Mouse (Mus musculus) stomach, embryonic 14.5 days (tissue): ENCODE measurements around the gene Sgms1. TPM values are rescaled to one million over a fixed set of nuclear protein-coding genes. Genes with fewer than 3 reads are reported as not detected.
"Not testable (repeated sequence)": the region's sequence is repeated elsewhere in the genome, so short reads cannot be mapped to it uniquely, and the experiment has no call there.

Experiments used
- ATAC-seq: fragments of 200-750 bp; cut with Nextera tagmentation; 2 replicates; pipeline ENCODE4 v1.8.0; 2017; ENCODE audit warnings: low read depth, moderate TSS enrichment; ENCODE audit not compliant: insufficient number of reproducible peaks, insufficient read depth, low FRiP score
- H3K27ac ChIP-seq: fragments of 300-500 bp; sonication (generic); 2 replicates; pipeline ENCODE4 v1.5.1; 2014; ENCODE audit warnings: mild to moderate bottlenecking, low read length, moderate library complexity, mixed read lengths
- H3K27me3 ChIP-seq: fragments of 300-500 bp; sonication (generic); 2 replicates; pipeline ENCODE4 v1.6.1; 2014; ENCODE audit warnings: low read length, control low read depth, mixed read lengths; ENCODE audit not compliant: control insufficient read depth, insufficient read depth
- H3K36me3 ChIP-seq: fragments of 300-500 bp; sonication (generic); 2 replicates; pipeline ENCODE4 v1.6.1; 2014; ENCODE audit warnings: mild to moderate bottlenecking, control low read depth, low read length, moderate library complexity, mixed read lengths; ENCODE audit not compliant: control insufficient read depth, insufficient read depth
- H3K4me1 ChIP-seq: fragments of 300-500 bp; sonication (generic); 2 replicates; pipeline ENCODE4 v1.6.1; 2014; ENCODE audit warnings: low read length, control low read depth, mixed read lengths; ENCODE audit not compliant: control insufficient read depth, insufficient read depth
- H3K4me2 ChIP-seq: fragments of 300-500 bp; sonication (generic); replicated peaks from 2 replicates; pipeline ENCODE4 v1.6.1; 2014; ENCODE audit warnings: low read depth, low read length, control low read depth
- H3K4me3 ChIP-seq: fragments of 300-500 bp; sonication (generic); 2 replicates; pipeline ENCODE4 v1.5.1; 2014; ENCODE audit warnings: low read depth, low read length, control low read depth
- H3K9ac ChIP-seq: fragments of 300-500 bp; sonication (generic); replicated peaks from 2 replicates; pipeline ENCODE4 v1.6.1; 2014; ENCODE audit warnings: low read depth, mild to moderate bottlenecking, control low read depth, low read length, moderate library complexity, mixed read lengths
- H3K9me3 ChIP-seq: fragments of 300-500 bp; sonication (generic); 2 replicates; pipeline ENCODE4 v1.6.1; 2016; ENCODE audit warnings: low read depth, low read length, control low read depth; ENCODE audit not compliant: control insufficient read depth
- WGBS: fragments of 180-500 bp; shearing (Covaris S2); extraction: QIAGEN DNeasy Blood & Tissue Kit; methylation state at CpG from one replicate; pipeline ENCODE4 v1.1.7; 2014; 5-methylcytosine and 5-hydroxymethylcytosine counted together
- polyA plus RNA-seq: library from polyadenylated mRNA; unstranded; fragments of >200 nt; fragmentation: Nextera tagmentation; extraction: Ambion mirVana; gene quantifications from 2 replicates; pipeline ENCODE4 v1.2.1, GENCODE M21; 2014

The Sgms1 gene
- polyA plus RNA-seq, 1 experiment from 2014 or later: 50.9 TPM

DNA sequence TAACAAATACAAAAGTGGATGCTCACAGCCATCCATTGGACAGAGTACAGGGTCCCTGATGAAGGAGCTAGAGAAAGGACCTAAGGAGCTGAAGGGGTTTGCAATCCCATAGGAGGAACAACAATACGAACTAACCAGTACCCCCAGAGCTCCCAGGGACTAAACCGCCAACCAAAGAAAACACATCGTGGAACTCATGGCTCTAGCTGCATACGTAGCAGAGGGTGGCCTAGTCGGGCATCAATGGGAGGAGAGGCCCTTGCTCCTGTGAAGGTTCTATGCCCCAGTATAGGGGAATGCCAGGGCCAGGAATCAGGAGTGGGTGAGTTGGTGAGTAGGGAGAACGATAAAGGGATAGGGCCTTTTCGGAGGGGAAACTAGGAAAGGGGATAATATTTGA is 31.5 kb downstream of the Sgms1 start:
- not testable (repeated sequence) for H3K4me3 ChIP-seq, H3K4me1 ChIP-seq, H3K9me3 ChIP-seq, H3K36me3 ChIP-seq, H3K27me3 ChIP-seq, ATAC-seq, H3K9ac ChIP-seq, H3K27ac ChIP-seq, H3K4me2 ChIP-seq
- WGBS: 91% methylated on average over 7 of the region's 7 CpGs

DNA sequence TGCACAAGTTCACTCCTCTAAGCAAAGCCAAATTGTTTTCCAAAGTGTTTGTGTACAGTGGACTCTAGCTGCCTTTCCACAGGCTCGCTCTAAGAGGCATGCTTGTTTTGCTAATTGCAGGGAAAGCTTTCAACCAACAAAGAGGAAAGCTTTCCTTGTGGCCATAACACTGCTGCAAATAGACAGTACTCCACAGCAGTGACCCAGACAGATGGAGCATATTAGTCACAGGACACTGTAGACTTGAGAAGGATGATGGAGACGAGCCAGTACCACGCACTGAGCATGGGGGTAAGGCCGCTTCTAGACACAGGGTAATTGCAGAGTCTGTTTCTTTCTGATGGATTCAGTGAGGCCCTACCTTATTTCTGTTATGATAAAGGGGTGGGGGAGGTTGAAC is 33.3 kb downstream of the Sgms1 start:
- Histone ChIP-seq H3K27ac (no peak overlapping the region), H3K9me3 (no peaks in the 10 kb centered on the region), H3K4me3 (no peak overlapping the region), H3K9ac (no peak overlapping the region), H3K4me1 (no peaks in the 10 kb centered on the region), H3K27me3 (no peaks in the 10 kb centered on the region), H3K4me2 (no peak overlapping the region), H3K36me3 (no peaks in the 10 kb centered on the region)
- no peak for ATAC-seq
- 53% methylated on average over 4 of the region's 4 CpGs for WGBS

DNA sequence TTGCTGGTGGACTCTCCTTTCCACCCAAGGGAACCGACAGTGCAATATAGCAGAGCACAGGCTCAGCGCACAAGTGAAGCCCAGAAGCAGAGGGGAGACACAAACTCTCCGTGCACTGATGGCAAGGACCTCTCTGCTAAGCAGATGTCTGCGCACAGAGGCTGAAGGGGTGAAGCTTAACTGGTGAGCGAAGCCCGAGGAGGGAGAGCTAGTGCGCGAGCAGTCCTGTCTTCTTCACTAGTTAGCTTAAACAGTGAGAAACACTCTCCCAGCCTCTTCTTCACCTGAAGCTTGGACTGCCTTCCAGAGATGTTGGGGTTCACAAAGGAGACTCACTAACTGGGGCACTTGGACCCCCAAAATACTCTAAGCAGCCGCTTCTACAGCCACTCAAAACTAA is 36.1 kb downstream of the Sgms1 start:
- 92% methylated on average over 9 of the region's 9 CpGs for WGBS
- Histone ChIP-seq H3K27ac (no peak overlapping the region), H3K4me1 (peaks cover 9% of the 10 kb centered on the region), H3K4me2 (no peak overlapping the region), H3K4me3 (no peak overlapping the region), H3K9me3 (no peaks in the 10 kb centered on the region), H3K36me3 (no peaks in the 10 kb centered on the region), H3K27me3 (no peaks in the 10 kb centered on the region), H3K9ac (no peak overlapping the region)
- no peak for ATAC-seq

DNA sequence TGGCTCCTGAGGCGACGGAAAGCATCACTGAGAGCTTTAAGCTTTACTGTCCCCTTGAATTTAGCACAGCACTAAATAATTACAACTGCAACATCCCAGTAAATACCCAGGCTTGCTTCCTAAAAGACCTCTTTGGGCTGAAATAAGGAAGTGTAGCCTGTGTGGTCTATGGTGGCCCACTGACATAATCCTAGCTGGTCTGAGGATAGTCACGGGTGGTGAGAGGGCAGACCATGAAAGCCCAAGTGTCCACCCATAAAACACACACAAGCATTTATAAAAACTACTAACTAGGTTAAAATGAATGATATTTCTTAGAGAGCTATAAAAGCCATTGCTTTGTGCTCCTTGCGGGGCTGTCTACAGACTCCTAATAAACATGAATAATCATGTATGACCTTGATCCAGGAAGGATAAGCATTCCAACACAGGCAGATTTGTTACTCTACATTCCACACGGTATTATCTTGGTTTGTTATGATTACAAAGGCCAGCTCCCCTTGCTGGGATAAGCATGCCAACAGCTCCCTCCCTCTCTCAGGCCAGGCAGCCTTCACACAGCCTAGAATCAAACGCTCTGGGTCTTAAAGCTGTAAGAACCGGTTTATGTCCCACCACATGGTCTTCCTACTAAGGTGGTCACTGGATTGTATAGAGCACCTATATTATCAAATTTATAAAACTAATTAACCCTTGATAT is 40.4 kb downstream of the Sgms1 start:
- Histone ChIP-seq H3K9me3 (no peaks in the 10 kb centered on the region), H3K27me3 (no peaks in the 10 kb centered on the region), H3K4me1 (peaks cover 37% of the 10 kb centered on the region), H3K4me3 (no peak overlapping the region), H3K36me3 (no peaks in the 10 kb centered on the region), H3K9ac (no peak overlapping the region), H3K27ac (no peak overlapping the region), H3K4me2 (no peak overlapping the region)
- 31% methylated on average over 7 of the region's 7 CpGs for WGBS
- peak; percentile 49; the same call in 1 of the 2 replicates for ATAC-seq

DNA sequence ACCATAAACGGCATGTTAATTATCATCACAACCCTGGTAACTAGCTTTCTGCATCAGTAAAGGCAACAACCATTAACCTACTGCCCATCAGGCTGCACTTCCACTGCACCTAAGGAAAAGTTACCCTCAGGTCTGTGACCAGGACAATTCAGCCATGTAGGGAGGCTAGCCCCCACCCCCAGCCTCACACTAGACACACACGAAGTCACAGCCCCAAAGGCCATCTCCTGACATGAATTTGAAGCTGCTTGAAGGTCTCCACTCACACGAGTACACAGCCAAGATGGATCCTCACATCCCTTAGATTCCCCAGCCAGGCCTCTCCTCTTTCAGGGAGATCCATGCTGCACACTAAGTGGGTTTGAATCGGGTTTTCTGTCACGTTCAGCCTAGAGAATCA is 42.0 kb downstream of the Sgms1 start:
- no peak overlapping the region for H3K9ac ChIP-seq
- no peak overlapping the region for H3K4me3 ChIP-seq
- peaks cover 41% of the 10 kb centered on the region for H3K4me1 ChIP-seq
- H3K9me3 ChIP-seq: no peaks in the 10 kb centered on the region
- H3K27me3 ChIP-seq: no peaks in the 10 kb centered on the region
- H3K27ac ChIP-seq: no peak overlapping the region
- H3K36me3 ChIP-seq: no peaks in the 10 kb centered on the region
- WGBS: 78% methylated on average over 5 of the region's 5 CpGs
- H3K4me2 ChIP-seq: no peak overlapping the region
- ATAC-seq: no peak

DNA sequence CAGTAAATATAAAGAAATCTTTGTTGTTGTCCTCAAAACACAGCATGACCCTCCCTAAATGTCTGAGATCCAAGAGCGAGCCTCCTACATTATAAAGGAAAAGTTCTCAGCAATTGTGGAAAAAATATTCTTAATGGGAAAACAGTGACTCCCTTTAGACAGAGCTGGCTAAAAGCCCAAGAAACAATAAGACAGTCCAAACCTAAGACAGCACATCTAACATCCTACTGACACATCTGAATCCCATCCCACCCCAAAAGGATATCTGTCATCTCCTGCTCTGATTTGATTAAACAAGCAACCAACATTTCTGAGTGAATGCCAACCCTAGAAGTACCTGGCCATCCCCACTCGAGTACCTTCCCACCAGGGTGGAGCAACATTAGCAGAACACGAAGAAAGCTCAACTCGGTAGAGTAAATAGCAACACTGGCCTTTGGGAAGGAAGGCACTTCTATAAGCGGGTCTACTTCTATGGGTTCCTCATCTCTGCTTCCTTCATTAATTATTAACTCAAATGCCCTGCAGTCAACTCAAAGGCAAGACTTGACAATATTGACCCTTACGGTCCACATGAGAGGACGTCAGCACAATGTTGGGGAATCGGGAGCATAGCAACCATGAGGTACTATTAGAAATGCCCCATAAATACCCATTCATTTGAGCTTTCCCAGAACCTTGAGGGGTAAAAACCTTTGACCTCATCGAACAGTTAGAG is 42.7 kb downstream of the Sgms1 start:
- H3K4me1 ChIP-seq: peaks cover 44% of the 10 kb centered on the region
- 67% methylated on average over 9 of the region's 9 CpGs for WGBS
- peak; percentile 30; the same call in 1 of the 2 replicates for ATAC-seq

DNA sequence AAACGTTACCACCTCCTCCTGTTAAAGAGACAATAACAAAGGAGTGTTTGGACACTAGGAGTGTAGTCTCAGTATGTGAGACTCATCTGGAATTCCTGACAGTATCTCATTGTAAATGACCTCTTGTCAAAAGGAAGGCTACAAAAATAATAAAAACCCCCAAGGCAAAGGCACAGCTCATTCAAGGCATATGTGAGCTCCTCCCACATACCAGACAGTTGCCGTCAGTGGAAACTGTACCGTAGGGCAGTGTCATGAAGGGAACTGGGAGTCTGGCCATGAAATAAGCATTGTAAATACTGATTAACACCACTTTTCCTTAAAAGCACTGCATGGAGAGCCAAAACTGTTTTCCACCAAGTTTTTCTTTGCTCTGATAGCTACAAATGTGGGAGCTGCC is 43.3 kb downstream of the Sgms1 start:
- no peak overlapping the region for H3K9ac ChIP-seq
- peak overlapping the region; percentile 67; the same call in 1 of the 2 replicates for H3K27ac ChIP-seq
- H3K4me3 ChIP-seq: no peak overlapping the region
- 6% methylated on average over 3 of the region's 3 CpGs for WGBS
- H3K4me2 ChIP-seq: 0 out of 2 replicates have a peak overlapping the region, but pooled peaks have one; percentile 10
- ATAC-seq: peak; percentile 76; the same call in 1 of the 2 replicates
- H3K9me3 ChIP-seq: no peaks in the 10 kb centered on the region
- no peaks in the 10 kb centered on the region for H3K27me3 ChIP-seq
- H3K36me3 ChIP-seq: no peaks in the 10 kb centered on the region
- peaks cover 46% of the 10 kb centered on the region for H3K4me1 ChIP-seq

More for the DNA sequence above, 42.7 kb downstream of the Sgms1 start:
- Histone ChIP-seq H3K36me3 (no peaks in the 10 kb centered on the region), H3K9ac (no peak overlapping the region), H3K27me3 (no peaks in the 10 kb centered on the region), H3K27ac (peak overlapping the region; percentile 67), H3K4me2 (0 out of 2 replicates have a peak overlapping the region, but pooled peaks have one; percentile 10), H3K4me3 (no peak overlapping the region), H3K9me3 (no peaks in the 10 kb centered on the region)

DNA sequence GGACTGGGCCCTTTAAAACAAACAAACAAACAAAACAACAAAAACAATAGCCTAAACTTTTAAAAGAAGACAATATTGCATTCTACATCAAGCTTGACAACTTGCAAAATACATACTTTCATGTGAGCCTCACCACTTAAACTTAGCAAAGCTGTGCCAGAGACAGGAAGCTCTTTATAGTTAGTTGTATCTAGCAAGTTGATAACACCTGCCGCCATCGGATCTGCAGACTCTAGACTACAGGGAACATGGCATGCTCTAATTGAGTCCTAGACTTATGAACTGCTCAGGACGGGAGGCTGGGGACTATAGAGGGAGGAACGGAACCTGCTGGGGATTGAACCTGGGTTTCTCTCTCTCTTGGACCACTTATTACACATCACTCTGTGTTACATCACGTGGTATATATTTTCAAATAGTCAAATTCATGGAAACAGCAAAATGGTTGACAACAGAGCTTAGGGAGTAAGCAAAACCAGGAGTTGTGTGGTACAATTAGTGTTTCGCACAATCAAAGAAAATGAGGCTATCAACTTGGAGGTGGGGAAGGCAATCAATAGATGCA is 44.3 kb downstream of the Sgms1 start:
- 77% methylated on average over 6 of the region's 6 CpGs for WGBS
- peaks cover 49% of the 10 kb centered on the region for H3K4me1 ChIP-seq

More for the DNA sequence above, 44.3 kb downstream of the Sgms1 start:
- no peaks in the 10 kb centered on the region for H3K27me3 ChIP-seq
- H3K9ac ChIP-seq: no peak overlapping the region
- no peaks in the 10 kb centered on the region for H3K9me3 ChIP-seq
- ATAC-seq: no peak
- H3K4me2 ChIP-seq: no peak overlapping the region
- H3K4me3 ChIP-seq: no peak overlapping the region
- H3K27ac ChIP-seq: no peak overlapping the region
- H3K36me3 ChIP-seq: no peaks in the 10 kb centered on the region
